ENCODE assay signal across 8 mouse cellular contexts in the genomic region with DNA sequence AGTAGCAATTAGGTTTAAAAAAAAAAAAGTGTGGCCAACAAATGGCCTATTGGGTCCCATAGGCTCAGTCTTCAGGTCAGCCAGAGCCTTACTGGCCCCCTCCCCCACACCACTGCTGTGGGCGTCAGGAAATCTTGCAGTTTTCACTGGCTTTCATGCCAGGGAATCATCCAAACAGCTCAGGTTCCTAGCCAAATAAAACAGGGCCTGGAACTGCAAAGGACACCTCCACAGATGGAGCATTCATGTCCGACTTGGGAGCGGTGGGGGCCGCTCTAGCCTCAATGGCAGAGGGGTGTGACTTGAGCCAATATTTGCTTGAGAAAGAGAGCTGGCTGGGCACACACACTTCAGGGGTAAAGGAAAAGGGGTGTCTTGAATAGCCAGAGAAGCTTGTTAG. TPM values are rescaled to one million over a fixed set of nuclear protein-coding genes. Genes with fewer than 3 reads are reported as not detected.
DNase-seq lines count a peak whose midpoint lies in the region; ATAC-seq and TF ChIP-seq lines count a peak whose summit lies in the region.

No protein-coding gene starts in this region.

- H3K4me2 ChIP-seq in liver, embryonic 11.5 days = peak overlapping the region; percentile 51
- no peak overlapping the region for H3K4me2 ChIP-seq in neural tube, embryonic 14.5 days (ENCODE audit: low read depth, low read length)

- H3K9ac ChIP-seq in liver, embryonic 11.5 days (ENCODE audit: low read depth, low read length) = peak overlapping the region; percentile 46
- no peak overlapping the region for H3K9ac ChIP-seq in neural tube, embryonic 14.5 days (replicated peaks; ENCODE audit: low read depth, low read length)

- H3K36me3 ChIP-seq in liver, embryonic 11.5 days (ENCODE audit: control insufficient read depth, insufficient read depth, low read length) = no peaks in the 10 kb centered on the region
- H3K36me3 ChIP-seq in neural tube, embryonic 14.5 days (ENCODE audit: control insufficient read depth, insufficient read depth, low read length) = no peaks in the 10 kb centered on the region

- H3K27ac ChIP-seq in layer of hippocampus, adult 2 months = peak overlapping the region; percentile 29; the same call in 1 of the 2 replicates
- H3K27ac ChIP-seq in liver, embryonic 11.5 days (ENCODE audit: low read depth, low read length) = peak overlapping the region; percentile 86
- H3K27ac ChIP-seq in neural tube, embryonic 14.5 days (ENCODE audit: low read depth, low read length) = peak overlapping the region; percentile 49; the same call in 1 of the 2 replicates

- no peak overlapping the region for H3K4me3 ChIP-seq in layer of hippocampus, adult 2 months
- no peak overlapping the region for H3K4me3 ChIP-seq in liver, embryonic 11.5 days (ENCODE audit: low read depth, low read length)
- H3K4me3 ChIP-seq in neural tube, embryonic 14.5 days (ENCODE audit: low read depth, low read length) = no peak overlapping the region

- peak; percentile 2; the same call in 1 of the 2 replicates for ATAC-seq in liver, embryonic 11.5 days (replicated peaks; ENCODE audit: low FRiP score)
- peak; percentile 79; the same call in 1 of the 2 replicates for ATAC-seq in neural tube, embryonic 14.5 days (ENCODE audit: low read depth)

- H3K4me1 ChIP-seq in liver, embryonic 11.5 days (replicated peaks; ENCODE audit: control insufficient read depth, insufficient read depth, low read length) = peaks cover 44% of the 10 kb centered on the region
- peaks cover 5% of the 10 kb centered on the region; the same call in 1 of the 2 replicates for H3K4me1 ChIP-seq in neural tube, embryonic 14.5 days (ENCODE audit: control insufficient read depth, insufficient read depth, low read length)

- no peaks in the 10 kb centered on the region for H3K27me3 ChIP-seq in liver, embryonic 11.5 days (replicated peaks; ENCODE audit: control insufficient read depth, insufficient read depth, low read length)
- H3K27me3 ChIP-seq in neural tube, embryonic 14.5 days (ENCODE audit: control insufficient read depth, insufficient read depth, low read length) = no peaks in the 10 kb centered on the region

- no peak for TF ChIP-seq CTCF in layer of hippocampus, adult 2 months (conservative IDR thresholded peaks at IDR 0.05)

- no peaks in the 10 kb centered on the region for H3K9me3 ChIP-seq in liver, embryonic 11.5 days (ENCODE audit: control insufficient read depth, low read length)
- no peaks in the 10 kb centered on the region for H3K9me3 ChIP-seq in neural tube, embryonic 14.5 days (ENCODE audit: control insufficient read depth, low read length)

- peak; percentile 69 to 78 for DNase-seq in cerebellum, postnatal 10 days
- DNase-seq in cerebellum, adult 9-10 months = no peak
- DNase-seq in layer of hippocampus, adult 2 months (ENCODE audit: low spot score in 2 of 2) = no peak
- DNase-seq in layer of hippocampus, adult 8-10 months (ENCODE audit: low spot score in 2 of 2) = no peak
- DNase-seq in liver, embryonic 11.5 days (ENCODE audit: low spot score) = no peak
- no peak for DNase-seq in adrenal gland, postnatal 25 days
- no peak for DNase-seq in frontal cortex, postnatal 14 days (ENCODE audit: low spot score in 2 of 2)

- WGBS in liver, embryonic 11.5 days = 66% methylated on average over 4 of the region's 4 CpGs
- WGBS in neural tube, embryonic 14.5 days = 56% methylated on average over 4 of the region's 4 CpGs

RNA-seq across cellular contexts. Expression of a gene that starts 20.5 kb away (rescaled TPM):
- 10 to 100 TPM; 36.6 to 39.5 TPM for total RNA-seq in layer of hippocampus, adult 2 months (2021)
- total RNA-seq in layer of hippocampus, adult 8-10 months (2022) = 10 to 100 TPM; 33.1 to 47.9 (median 44.0) TPM
- 81.9 and 84.0 TPM in 2 replicates for polyA plus RNA-seq in liver, embryonic 11.5 days (2014; fragmentation: Nextera tagmentation; extraction: Ambion mirVana)
- 74.9 and 80.1 TPM in 2 replicates for polyA plus RNA-seq in neural tube, embryonic 14.5 days (2014; fragmentation: Nextera tagmentation; extraction: Ambion mirVana)
- total RNA-seq in adrenal gland, postnatal 25 days (2021) = 12.7 and 20.9 TPM in 2 replicates

Comparison
In these comparisons a context has a peak if more than half of its experiments do, and no peak if none do; other contexts are left out.
1. DNase-seq: peak in cerebellum, postnatal 10 days (2 of 2); none in cerebellum, adult 9-10 months (single experiment), layer of hippocampus, adult 2 months (0 of 2), layer of hippocampus, adult 8-10 months (0 of 2), liver, embryonic 11.5 days (single experiment), adrenal gland, postnatal 25 days (single experiment) and frontal cortex, postnatal 14 days (0 of 2).
2. H3K27ac ChIP-seq: peak in every context shown above with its lines; median percentile 86 in liver, embryonic 11.5 days; 49 in neural tube, embryonic 14.5 days; 29 in layer of hippocampus, adult 2 months.